Mouse (Mus musculus) kidney, postnatal 0 days (tissue): ENCODE results near the gene Eef1g. TPM values are rescaled to one million over a fixed set of nuclear protein-coding genes. Genes with fewer than 3 reads are reported as not detected.
A peak's percentile ranks its signal among the peaks of the same experiment; 100 is the strongest.

ENCODE experiments used
- ATAC-seq: fragments of 200-750 bp; cut with Nextera tagmentation; replicated peaks from 2 replicates; pipeline ENCODE4 v1.8.0; 2017; ENCODE audit warnings: low read depth, moderate number of reproducible peaks, moderate TSS enrichment, moderate library complexity; ENCODE audit not compliant: low FRiP score
- DNase-seq: peaks from one replicate; pipeline ENCODE4 v3.0.0-alpha.2; 2016; ENCODE audit warnings: low spot score
- H3K27ac ChIP-seq: fragments of 300-500 bp; sonication (generic); 2 replicates; pipeline ENCODE4 v1.5.1; 2014; ENCODE audit warnings: mild to moderate bottlenecking
- H3K27me3 ChIP-seq: fragments of 300-500 bp; sonication (generic); 2 replicates; pipeline ENCODE4 v1.6.1; 2014; ENCODE audit warnings: low read length, mixed read lengths; ENCODE audit not compliant: insufficient read depth
- H3K36me3 ChIP-seq: fragments of 300-500 bp; sonication (generic); 2 replicates; pipeline ENCODE4 v1.6.1; 2014; ENCODE audit warnings: low read length, mixed read lengths; ENCODE audit not compliant: insufficient read depth
- H3K4me1 ChIP-seq: fragments of 300-500 bp; sonication (generic); replicated peaks from 2 replicates; pipeline ENCODE4 v1.6.1; 2014; ENCODE audit warnings: antibody characterized with exemption, low read length, mixed read lengths; ENCODE audit not compliant: insufficient read depth
- H3K4me2 ChIP-seq: fragments of 300-500 bp; sonication (generic); 2 replicates; pipeline ENCODE4 v1.6.1; 2014; ENCODE audit warnings: mild to moderate bottlenecking, low read length, moderate library complexity, mixed read lengths
- H3K4me3 ChIP-seq: fragments of 300-500 bp; sonication (generic); replicated peaks from 2 replicates; pipeline ENCODE4 v1.5.1; 2014; ENCODE audit warnings: low read depth, low read length
- H3K9ac ChIP-seq: fragments of 300-500 bp; sonication (generic); 2 replicates; pipeline ENCODE4 v1.6.1; 2014; ENCODE audit warnings: low read depth, low read length
- H3K9me3 ChIP-seq: fragments of 300-500 bp; sonication (generic); replicated peaks from 2 replicates; pipeline ENCODE4 v1.6.1; 2016; ENCODE audit warnings: low read length, inconsistent platforms, mixed read lengths
- CTCF ChIP-seq: IDR thresholded peaks from 2 replicates; pipeline ENCODE4 v1.5.1; 2016; ENCODE audit warnings: antibody characterized with exemption, low read depth, mild to moderate bottlenecking, moderate library complexity
- WGBS: fragments of 180-500 bp; shearing (Covaris S2); extraction: QIAGEN DNeasy Blood & Tissue Kit; methylation state at CpG from one replicate; pipeline ENCODE4 v1.1.7; 2014; 5-methylcytosine and 5-hydroxymethylcytosine counted together
- polyA plus RNA-seq: library from polyadenylated mRNA; unstranded; fragments of >200 nt; fragmentation: Nextera tagmentation; extraction: Ambion mirVana; gene quantifications from 2 replicates; pipeline ENCODE4 v1.2.1, GENCODE M21; 2015

Gene Eef1g
- polyA plus RNA-seq, 1 experiment from 2014 or later, result 328 TPM

DNA sequence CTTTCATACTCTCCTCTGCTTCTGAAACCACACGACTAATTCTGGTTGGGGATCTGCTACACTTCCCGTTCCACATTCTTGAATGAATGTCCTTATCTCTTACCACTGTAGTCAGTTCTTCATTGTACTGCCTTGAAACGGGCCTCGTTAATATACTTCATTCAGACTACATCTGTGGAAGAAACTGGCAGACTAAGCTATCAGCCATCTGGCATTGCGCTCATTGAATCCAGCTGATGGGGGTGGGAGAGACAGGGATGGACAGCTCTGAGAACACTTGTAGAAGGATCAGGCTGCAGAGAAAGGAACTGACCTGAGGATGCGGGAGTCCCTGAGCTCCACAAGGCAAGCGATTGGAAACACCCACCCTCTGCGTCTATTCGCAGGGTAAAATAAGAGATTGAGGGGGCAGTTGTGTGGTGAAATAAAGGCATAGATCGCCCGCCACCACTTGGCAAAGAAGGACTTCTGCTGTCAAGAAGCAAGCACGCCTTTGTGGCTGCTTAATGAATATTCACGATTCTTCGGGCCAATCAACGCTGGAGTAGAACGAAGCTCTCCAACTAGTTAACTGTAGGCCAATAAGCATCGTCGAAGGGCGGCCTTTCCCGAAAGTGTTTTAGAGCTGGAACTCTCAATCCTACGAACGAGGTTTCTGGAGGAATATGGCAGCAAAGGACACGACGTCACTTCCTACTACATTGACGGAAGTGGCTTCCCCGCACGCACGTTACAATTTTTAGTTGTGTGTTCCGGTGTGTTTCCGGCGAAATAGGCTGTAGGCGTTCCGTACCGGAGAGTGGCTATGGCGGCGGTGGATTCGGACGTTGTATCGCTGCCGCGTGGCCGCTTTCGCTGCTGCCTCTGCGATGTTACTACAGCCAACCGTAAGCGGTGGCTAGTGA, 13.5 kb upstream of the Eef1g start, which contains the start of gene Tut1:
Gene Tut1 (plus strand): TSS at position 713 of the 905 bp plus-strand sequence.
- peak within 1 kb of the TSS; percentile 77 for H3K4me3 ChIP-seq
- 4% methylated on average over 46 of the region's 46 CpGs for WGBS
- no peak for TF ChIP-seq CTCF
- DNase-seq (peak; percentile 99), ATAC-seq (peak; percentile 92)
- H3K27me3 ChIP-seq, result no peaks in the 10 kb centered on the region
- no peaks in the 10 kb centered on the region for H3K4me1 ChIP-seq
- no peaks in the 10 kb centered on the region for H3K9me3 ChIP-seq
- H3K4me2 ChIP-seq, result peak within 1 kb of the TSS; percentile 80
- peak within 1 kb of the TSS; percentile 51 for H3K27ac ChIP-seq
- H3K9ac ChIP-seq, result peak within 1 kb of the TSS; percentile 70
- peaks cover 43% of the 10 kb centered on the region for H3K36me3 ChIP-seq

DNA sequence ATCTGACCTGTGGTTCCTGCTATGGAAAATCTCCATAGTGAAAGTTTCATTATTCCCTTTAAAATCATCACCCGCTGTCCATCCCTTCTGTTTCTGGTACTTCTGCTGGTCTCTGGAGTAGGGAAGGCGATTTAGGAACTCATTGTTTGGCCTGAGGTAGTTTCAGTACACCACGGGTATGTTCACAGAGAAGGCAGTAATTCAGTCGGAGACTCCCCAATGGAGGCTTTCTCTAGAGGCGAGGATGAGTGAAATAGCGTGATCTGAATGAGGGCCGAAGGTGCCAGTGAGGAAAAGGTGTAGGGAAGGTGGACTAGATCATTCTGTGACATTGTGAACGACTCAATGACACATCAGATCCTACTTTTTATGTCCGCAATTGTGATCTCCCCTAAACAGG, 12.7 kb upstream of the Eef1g start:
- WGBS, result 4% methylated on average over 9 of the region's 9 CpGs
- DNase-seq (no peak), ATAC-seq (no peak)
- Histone ChIP-seq H3K9me3 (no peaks in the 10 kb centered on the region), H3K27me3 (no peaks in the 10 kb centered on the region), H3K27ac (peak overlapping the region; percentile 51; the same call in 1 of the 2 replicates), H3K4me2 (peak overlapping the region; percentile 80), H3K36me3 (peaks cover 39% of the 10 kb centered on the region), H3K4me3 (peak overlapping the region; percentile 77), H3K9ac (peak overlapping the region; percentile 70), H3K4me1 (no peaks in the 10 kb centered on the region)
- no peak for TF ChIP-seq CTCF

DNA sequence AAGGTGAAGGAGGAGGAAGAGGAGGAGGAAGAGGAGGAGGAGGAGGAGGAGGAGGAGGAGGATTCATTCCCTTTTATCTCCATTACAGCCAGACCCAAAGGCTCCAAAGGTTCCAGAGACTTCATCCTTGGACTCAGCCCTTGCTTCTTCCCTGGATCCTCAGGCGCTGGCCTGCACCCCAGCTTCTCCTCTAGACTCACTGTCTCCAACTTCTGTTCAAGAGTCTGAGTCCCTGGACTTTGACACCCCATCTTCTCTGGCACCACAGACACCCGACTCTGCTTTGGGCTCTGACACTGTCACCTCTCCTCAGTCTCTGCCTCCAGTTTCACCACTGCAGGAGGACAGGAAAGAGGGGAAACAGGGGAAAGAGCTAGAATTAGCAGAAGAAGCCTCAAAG, 4.6 kb upstream of the Eef1g start:
- 89% methylated on average over 2 of the region's 2 CpGs for WGBS
- Histone ChIP-seq H3K9me3 (no peaks in the 10 kb centered on the region), H3K36me3 (peaks cover 62% of the 10 kb centered on the region), H3K9ac (no peak overlapping the region), H3K4me3 (no peak overlapping the region), H3K4me2 (no peak overlapping the region), H3K27me3 (no peaks in the 10 kb centered on the region), H3K27ac (no peak overlapping the region), H3K4me1 (no peaks in the 10 kb centered on the region)
- DNase-seq (no peak), ATAC-seq (no peak)
- TF ChIP-seq CTCF, result no peak

DNA sequence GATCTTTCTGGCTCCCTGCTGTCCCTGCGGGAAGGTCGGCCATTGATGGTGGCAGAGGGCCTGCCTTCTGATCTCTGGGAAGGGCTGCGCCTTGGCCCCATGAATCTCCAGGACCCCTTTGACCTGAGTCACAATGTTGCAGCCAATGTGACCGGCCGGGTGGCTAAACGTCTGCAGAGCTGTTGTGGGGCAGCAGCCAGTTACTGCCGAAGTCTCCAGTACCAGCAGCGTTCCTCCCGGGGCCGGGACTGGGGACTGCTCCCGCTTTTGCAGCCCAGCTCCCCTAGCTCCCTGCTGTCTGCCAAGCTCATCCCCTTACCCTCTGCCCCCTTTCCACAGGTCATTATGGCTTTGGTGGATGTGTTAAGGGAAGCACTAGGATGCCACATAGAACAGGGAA, 1.8 kb upstream of the Eef1g start:
- ATAC-seq (no peak), DNase-seq (no peak)
- H3K27ac ChIP-seq, result peak overlapping the region; percentile 94; the same call in 1 of the 2 replicates
- H3K4me2 ChIP-seq, result no peak overlapping the region
- 0 out of 2 replicates have a peak, but pooled peaks cover 5% of the 10 kb centered on the region for H3K4me1 ChIP-seq
- 81% methylated on average over 11 of the region's 11 CpGs for whole genome bisulfite sequencing
- no peak for TF ChIP-seq CTCF
- peaks cover 60% of the 10 kb centered on the region for H3K36me3 ChIP-seq
- no peak overlapping the region for H3K4me3 ChIP-seq
- H3K9ac ChIP-seq, result peak overlapping the region; percentile 9; the same call in 1 of the 2 replicates
- no peaks in the 10 kb centered on the region for H3K27me3 ChIP-seq
- no peaks in the 10 kb centered on the region for H3K9me3 ChIP-seq

DNA sequence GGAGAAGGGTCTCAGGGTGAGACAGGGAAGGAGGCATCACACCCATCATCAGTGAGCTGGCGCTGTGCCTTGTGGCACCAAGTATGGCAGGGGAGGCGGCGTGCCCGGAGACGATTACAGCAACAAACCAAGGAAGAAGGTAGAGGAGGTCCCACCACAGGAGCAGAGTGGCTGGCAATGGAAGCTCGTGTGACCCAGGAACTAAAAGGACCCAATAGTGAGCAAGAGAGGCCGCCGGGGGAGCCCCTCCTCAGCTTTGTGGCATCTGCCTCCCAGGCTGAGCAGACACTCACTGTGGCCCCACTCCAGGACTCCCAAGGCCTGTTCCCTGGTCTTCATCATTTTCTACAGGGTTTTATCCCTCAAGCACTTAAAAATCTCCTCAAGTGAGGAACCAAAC, 1.1 kb upstream of the Eef1g start:
- 74% methylated on average over 8 of the region's 8 CpGs for WGBS
- 0 out of 2 replicates have a peak, but pooled peaks cover 5% of the 10 kb centered on the region for H3K4me1 ChIP-seq
- H3K27ac ChIP-seq, result peak overlapping the region; percentile 94
- H3K9ac ChIP-seq, result peak overlapping the region; percentile 61
- peak overlapping the region; percentile 54 for H3K4me2 ChIP-seq
- TF ChIP-seq CTCF, result no peak
- no peak for DNase-seq
- H3K4me3 ChIP-seq, result peak overlapping the region; percentile 89
- peaks cover 60% of the 10 kb centered on the region for H3K36me3 ChIP-seq
- H3K27me3 ChIP-seq, result no peaks in the 10 kb centered on the region
- no peak for ATAC-seq
- H3K9me3 ChIP-seq, result no peaks in the 10 kb centered on the region

DNA sequence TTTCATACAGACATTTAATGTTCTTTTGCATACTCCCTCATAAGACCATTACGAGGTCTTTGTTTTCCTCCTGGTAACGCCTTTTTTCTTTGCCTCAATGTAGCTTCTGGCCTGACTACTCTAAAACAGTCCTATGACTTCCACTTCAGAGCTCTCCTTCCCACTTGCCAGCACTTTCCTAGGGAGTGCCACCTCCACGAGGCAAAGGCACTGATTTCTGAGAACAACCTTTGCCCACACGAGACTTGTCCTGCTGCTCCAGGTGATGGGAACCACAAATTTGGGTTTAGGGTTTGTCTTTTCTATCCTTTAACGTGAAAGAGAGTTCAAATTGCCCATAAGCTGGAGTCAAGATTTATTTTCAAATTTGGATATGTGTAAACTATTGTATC, 647 bp upstream of the Eef1g start:
- no peaks in the 10 kb centered on the region for H3K27me3 ChIP-seq
- peak overlapping the region; percentile 61 for H3K9ac ChIP-seq
- H3K4me2 ChIP-seq, result peak overlapping the region; percentile 54
- H3K4me1 ChIP-seq, result 0 out of 2 replicates have a peak, but pooled peaks cover 5% of the 10 kb centered on the region
- no peaks in the 10 kb centered on the region for H3K9me3 ChIP-seq
- peaks cover 64% of the 10 kb centered on the region for H3K36me3 ChIP-seq
- 20% methylated on average over 5 of the region's 5 CpGs for WGBS
- no peak for TF ChIP-seq CTCF
- peak; percentile 30 for DNase-seq
- ATAC-seq, result no peak
- H3K27ac ChIP-seq, result peak overlapping the region; percentile 94
- peak overlapping the region; percentile 89 for H3K4me3 ChIP-seq
